Mouse (Mus musculus) brain, embryonic 14.5 days (tissue): Measurements from ENCODE around the gene A630001G21Rik.

ENCODE experiments used
- CTCF ChIP-seq: fragments of 200-500 bp; IDR thresholded peaks from 2 replicates; pipeline ENCODE4 v1.5.1; 2012; ENCODE audit warnings: inconsistent platforms, mild to moderate bottlenecking, moderate library complexity, borderline replicate concordance; ENCODE audit not compliant: insufficient read depth, insufficient read length; ENCODE audit errors: extremely low read depth
- POLR2A ChIP-seq: fragments of 200-500 bp; IDR thresholded peaks from 2 replicates; pipeline ENCODE4 v1.6.1; 2012; ENCODE audit warnings: mild to moderate bottlenecking, inconsistent platforms, borderline replicate concordance; ENCODE audit not compliant: poor library complexity, insufficient read depth, insufficient read length, severe bottlenecking; ENCODE audit errors: extremely low read depth

GRCm38 (mm10) chr1:85734511-85734910, 43.9 kb downstream of the A630001G21Rik start:
- no peak for TF ChIP-seq CTCF
- no peak for TF ChIP-seq POLR2A
